Mouse (Mus musculus) thymus, postnatal 36 days (tissue): ENCODE measurements around the gene Brd2.

Experiments used
- DNase-seq, 2 experiments: peaks; one replicate each; pipeline ENCODE4 v3.0.0; 2022; ENCODE audit warnings: mixed read lengths in 2 of 2

The Brd2 gene

DNA sequence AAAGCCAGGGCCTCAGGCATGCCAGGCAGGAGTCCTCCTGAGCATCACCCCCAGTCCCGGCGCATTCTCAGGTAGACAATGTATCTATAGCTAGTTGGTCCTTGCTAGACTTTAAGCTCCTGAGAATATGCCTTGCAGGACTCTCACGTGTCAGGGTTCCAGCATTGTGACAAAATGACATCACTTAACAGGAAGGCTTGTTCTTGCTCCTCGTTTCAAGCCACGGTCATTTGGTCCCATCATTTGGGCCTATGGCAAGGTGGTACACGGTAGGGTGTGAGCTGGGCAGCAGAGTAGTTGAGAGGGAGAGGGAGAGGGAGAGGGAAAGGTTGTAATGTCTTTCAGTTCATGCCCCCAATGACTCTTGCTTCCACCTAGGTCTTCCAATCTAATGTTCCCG lies 9.5 kb upstream of the Brd2 start:
- DNase-seq = no peak

DNA sequence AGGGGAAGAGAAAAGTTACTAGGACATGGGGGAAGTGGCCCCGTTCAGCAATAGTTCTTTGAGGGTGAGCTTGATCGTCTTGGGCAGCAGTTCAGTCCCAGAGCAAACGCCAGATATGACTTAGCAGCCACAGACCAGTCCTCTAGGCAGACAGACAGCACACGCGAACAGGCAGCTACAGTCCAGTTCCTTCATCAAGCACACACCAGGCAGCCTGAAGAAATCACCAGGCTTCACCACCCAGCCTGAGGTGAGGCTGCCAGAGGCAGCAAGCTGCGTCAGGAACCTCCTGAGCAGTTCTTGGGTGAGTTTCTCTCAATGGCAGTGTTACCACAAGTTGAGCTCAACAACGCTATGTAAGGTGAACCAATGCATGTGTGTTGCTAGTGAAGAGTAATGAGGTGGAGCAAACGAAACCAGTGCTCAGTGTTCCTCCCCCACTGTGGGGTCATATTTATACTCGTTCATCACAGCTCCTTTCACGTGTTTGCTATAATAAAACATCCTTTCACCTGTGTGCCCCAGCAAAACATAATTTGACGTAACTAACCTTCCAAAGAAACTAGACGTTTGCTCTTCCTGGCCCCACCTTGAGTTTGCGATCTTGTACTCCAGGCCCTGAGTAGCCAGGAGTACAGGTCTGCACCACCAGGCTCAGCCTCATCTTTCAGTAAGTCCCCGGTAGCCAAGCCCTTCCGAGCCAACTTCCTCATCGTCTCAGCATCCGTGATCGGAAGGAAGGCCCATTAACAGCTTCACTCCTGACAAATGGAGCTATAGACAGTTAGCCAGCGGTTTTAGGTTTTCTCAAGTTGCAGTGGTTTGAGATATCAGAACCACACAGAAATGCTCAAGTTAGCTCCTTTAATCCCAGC lies 7.9 kb upstream of the Brd2 start:
- DNase-seq = no peak

DNA sequence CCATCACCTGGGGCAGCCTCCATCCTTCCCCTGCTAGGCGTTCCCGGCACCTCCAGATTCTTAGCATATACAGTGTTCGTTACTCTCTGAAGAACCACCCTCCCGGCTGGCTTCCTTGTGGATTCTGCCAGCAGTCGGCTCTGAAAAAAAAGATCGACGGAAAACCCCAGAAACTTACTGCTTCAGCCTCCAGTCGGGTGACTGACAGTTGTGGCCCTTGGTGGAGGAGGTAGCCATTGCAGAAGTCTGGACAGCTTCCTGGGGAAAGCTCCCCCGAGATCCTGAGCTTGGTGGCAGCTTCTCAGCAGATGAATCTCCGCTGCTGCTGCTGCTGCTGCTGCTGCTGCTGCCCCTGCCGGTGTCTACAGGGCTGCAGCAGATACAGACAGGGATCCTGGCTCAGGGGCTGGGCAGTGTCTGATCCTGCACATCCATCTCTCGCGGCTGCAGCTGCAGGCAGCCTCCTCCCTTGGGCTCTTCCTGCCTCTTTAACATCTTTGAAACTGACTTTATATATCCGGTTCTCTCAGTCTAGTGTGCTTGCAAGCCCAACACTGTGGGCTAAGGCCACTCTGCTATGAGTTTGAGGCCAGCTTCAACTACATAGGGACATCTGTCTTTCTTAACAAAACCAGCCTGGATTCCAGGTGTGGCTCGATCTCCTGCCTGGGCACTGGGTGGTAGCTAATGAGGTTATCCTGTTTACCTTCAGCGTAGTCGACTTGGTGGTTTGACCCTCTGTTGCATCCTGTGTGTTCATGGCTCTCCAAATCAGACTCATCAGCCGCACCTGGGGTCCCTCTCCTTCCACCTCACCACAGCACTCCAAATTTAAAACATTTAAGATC lies 6.7 kb upstream of the Brd2 start:
- DNase-seq = peak; percentile 61 to 73

DNA sequence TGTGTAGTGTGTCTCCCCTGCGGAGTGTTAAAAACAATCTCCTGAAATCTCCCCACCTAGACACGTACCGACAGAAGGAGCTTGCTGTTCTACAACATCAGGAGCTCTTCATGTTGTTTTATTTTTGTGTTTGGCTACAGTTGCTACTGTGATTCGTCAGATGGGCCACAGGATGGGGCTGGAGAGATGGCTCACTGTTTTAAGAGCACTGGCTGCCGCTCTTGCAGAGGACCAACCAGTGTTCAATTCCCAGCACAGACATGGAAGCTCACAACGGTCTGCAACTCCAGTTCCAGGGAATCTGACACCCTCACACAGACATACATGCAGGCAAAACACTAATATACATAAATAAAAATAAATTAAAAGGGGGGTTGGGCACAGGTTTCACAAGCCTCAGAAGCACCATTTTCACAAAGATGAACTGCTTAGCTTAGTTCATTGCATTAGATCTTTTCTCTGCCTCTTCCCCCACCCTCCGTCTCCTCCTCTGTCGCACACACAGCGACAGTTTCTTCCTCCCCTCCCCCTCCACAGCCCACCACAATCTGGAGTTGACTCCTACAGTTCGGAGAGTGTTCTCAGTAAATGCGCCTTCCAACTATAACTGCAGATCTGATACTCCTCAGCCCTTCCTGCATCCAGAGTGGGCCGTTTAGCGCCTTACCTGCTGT lies 6.0 kb upstream of the Brd2 start:
- peak; percentile 43 to 66 for DNase-seq

DNA sequence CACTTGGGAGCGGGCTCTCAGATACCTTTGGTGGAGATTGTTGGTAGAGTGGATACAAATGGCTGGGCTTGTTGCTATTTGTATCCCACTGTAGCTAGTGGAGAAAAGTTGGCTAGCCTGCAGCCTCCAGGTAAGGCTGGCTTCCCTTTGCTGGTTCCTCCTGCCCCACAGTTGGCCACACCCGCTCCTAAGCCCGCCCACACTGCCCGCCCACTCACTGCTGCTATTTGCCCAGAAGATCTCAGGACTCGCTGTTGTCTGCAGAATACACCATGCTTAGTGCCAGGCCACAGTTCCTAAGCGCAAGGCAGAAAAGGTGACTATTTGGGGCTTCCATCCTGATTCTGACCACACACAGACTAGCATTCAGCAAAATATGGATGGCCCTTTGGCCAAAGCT lies 5.0 kb upstream of the Brd2 start:
- DNase-seq = peak; percentile 69 to 75

DNA sequence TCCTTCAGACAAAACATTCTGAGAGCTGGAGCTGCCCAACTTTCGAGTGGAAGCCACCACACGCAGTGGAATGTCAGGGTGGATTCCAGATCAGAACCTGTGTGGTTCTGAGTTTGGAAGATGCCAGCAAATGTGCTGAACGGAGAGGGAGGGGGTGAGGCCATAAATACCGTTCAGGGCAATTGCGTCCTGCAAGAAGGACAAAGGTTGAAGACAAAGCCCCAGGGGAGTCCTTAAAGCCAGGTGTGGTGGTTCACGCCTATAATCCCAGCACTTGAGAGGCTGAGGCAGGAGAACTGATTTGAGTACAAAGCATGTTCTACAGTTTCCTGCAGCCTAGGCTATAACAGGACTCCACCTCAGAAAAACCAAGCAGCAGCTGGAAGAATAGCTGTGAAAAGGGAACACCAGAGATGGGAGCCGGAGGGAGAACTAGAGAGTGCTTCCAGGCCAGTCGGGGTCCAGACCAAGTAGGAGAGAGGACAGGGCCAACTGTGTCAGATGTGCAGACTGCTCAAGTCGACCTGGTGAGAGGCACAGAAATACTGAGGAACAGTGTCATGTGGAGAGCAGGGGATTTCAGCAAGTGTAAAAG lies 4.5 kb upstream of the Brd2 start:
- DNase-seq = no peak

DNA sequence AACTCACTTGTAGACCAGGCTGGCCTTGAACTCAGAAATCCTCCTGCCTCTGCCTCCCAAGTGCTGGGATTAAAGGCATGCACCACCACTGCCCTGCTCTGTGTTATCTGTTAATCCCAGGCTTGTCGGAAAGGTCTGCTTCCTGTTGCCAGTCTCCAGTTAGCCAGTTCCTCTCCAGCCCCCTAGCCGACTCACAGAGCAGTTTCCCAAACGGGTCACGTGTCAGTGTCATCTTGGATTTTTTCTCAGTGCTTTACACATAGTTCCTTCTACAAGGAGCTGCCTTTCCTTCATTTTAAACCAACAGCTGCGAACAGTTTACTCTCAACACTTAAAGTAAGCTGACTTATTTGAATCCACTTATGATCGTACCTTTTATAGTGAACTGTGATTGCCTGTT lies 2.2 kb upstream of the Brd2 start:
- DNase-seq = no peak

DNA sequence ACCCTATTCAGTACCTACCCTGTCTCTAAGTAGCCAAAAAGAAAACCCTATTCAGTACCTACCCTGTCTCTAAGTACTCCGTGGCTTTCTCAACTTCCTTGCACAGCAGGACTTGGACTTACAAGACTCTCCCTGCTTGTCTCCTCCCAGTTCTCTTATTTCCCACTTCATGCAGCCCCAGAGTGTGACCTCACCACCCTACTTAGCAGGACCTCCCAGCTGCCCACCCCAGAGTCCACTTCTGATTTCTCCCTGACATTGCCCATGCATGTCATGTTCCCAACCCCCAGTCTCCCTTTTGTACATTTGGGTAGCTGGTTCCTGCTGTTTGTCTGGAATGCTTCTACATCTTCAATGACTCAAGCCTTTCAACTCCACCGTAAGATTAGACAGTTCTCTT lies 1.1 kb upstream of the Brd2 start:
- DNase-seq = no peak

DNA sequence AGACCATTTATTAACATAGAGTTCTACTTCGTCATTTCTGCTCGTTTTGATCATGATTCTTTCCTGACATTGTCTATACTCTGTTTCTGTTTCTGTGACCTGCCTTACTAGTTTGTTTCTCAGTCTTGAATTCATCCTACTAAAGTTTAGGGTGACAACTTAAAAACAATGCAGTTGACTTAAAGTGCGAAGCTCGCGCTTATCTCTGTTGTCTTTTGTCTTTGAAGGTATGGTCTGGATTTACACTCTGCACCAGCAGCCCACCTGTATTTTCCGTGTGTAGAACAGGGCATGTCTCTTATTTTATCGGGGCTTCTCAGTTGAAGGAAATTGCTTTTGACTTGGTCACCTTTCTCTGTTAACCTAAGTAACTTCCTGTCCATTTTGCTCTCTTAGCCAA lies 677 bp upstream of the Brd2 start:
- no peak for DNase-seq

DNA sequence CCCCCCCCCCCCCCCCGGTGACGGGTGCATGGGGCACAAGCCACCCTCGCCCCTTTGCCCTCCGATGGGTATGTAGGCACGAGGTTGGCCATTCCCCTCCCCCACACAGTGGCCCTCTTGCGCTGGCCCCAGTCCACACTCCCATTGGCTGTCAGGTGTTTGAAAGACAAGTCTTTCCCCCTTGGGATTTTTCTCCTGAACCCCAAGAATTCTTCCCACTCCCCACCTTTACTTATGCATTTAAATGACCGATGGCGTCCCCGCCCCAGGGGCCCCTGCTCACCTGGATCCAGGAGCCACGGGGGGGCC lies 601 bp downstream of the Brd2 start:
- no peak for DNase-seq

DNA sequence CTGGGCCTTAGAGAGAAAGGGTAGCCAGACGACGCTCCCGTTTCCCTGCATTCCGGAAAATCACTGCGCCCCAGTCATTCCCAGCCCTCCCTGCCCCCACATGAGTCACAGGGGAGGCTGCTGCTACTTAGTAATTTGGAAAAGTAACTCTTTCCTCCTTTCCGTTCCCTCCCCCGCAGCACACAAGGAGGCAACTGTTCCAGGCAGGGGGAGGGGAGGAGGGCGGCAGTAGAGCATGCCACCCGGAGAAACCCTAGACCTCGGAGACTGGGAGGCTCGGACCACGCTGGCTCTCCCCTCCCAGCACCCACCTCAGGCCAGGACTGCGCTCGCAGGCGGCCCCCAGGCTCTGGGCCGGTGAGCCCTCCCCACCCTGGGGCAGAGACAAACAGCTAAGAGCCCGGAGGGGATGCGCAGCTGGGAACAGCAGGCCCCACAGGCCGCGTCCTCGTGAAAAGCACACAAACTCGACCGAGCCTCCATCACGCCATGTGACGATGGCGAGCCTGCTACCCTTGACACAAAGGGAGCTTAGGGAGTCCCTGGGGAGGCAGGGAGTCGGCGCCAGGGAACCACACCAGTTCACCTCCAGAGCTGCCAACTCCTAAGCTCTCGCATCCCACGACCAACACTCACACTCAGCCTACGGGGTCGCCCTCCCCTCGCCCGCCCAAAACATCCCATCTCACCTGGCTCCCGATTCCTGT lies 1.1 kb downstream of the Brd2 start:
- peak; percentile 62 to 75 for DNase-seq

DNA sequence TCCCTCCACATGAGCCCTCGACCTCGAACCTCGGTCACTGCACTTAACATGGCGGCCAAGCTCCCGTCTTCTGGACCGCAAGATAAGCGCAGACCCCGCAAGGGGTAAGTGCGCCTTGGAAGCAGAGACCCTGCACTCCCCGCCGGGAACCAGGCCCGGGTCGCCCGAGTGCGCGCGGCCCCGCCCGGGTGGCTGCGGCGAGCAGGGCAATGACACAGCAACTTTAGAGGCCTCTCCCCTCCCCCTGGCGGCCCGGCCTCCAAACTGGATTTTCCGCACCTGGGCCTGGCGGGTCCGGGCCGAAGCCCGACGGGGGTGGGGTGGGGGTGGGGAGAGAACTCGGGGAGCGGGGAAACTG lies 1.6 kb downstream of the Brd2 start:
- DNase-seq = peak; percentile 83 to 89

DNA sequence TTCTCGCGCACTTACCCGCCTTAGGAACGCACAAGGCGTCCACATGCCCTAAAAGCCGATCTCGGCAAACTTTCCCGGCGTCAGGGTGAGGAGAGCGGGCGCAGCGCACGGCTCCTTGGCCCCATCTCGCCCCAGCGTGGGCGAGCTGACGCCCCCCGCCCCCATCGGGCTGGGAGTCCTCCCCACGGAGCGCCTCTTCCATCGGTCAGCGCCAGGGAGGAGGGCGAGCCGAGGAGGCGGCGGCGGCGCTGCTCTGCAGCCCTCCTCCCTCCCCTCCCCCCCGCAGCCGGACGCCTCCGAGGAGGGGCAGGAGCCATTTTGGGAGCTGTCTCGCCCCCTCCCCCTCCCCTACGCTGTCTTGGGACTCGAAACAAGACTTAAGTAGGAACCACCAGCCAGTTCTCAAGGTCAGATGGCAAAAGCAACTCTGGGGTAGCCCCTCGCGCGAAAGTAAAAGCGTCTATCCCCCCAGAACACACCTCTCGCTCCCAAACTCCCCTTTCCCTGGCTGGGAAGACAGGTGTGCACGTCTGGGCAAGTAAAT lies 2.2 kb downstream of the Brd2 start:
- DNase-seq = peak; percentile 82 to 86

DNA sequence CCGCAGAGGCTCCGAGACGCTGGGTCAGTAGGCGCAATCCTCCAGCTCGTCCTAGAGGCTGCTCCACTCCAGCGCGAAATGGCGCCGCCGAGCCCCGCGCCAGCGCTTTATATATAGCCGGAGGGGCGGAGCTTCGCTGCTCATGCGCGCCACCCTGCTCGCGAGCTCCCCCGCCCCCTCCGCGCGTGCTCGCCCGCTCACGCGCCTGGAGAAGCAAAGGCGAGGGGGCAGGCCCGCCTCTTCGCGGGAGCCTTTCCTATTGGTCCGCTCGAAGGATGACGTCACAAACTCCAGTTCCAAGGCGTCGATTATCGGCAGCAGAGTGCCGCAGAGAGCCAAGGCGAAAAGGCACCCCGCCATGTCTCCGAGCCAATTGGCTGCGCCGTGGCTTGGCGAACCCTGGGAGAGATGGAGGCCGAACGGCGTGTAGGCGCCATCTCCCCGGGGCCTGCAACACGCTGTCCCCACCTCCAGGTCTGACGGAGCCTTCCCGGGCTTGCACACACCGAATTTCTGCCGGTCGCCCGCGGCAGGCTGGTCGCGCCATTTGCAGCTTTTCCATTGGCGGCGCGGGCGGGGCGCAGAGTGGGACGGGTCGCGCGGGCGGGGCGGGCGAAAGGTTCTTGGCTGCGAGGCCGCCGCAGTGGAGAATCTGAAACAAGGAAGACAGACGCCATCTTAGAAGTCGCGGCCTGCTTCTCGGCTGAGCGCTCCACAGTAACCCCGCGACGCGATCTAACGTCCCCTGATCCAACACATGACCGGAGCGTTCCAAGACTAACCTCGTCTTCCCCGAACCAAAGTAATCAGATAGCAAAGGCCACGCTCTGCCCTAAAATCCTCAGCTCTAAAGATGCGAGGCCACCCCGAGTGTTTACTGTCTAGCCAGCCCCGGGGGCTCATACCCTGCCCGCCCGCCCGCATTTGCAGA lies 2.9 kb downstream of the Brd2 start, which contains the start of gene H2-DMa:
TSS of gene H2-DMa (plus strand) at position 293 of the 931 bp plus-strand sequence.
- peak; percentile 98 to 99 for DNase-seq

DNA sequence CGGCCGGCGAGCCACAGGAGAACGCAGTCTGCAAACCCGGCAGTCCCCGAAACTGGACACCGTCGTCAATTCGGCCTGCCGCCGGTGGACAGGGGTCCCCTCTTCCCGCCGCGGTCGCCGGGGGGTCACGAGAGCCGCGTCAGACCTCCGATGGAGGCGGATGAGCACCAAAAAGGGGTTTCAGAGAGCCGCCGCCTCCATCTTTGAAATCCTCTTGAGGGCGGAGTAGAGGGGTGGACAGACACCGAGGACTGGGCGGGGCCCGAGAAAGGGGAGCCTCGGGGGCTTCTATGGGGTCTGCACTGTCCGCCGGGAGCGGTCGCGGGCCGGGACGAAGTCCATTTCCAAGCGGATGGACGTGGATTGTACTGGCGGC lies 3.6 kb downstream of the Brd2 start:
- DNase-seq = no peak

DNA sequence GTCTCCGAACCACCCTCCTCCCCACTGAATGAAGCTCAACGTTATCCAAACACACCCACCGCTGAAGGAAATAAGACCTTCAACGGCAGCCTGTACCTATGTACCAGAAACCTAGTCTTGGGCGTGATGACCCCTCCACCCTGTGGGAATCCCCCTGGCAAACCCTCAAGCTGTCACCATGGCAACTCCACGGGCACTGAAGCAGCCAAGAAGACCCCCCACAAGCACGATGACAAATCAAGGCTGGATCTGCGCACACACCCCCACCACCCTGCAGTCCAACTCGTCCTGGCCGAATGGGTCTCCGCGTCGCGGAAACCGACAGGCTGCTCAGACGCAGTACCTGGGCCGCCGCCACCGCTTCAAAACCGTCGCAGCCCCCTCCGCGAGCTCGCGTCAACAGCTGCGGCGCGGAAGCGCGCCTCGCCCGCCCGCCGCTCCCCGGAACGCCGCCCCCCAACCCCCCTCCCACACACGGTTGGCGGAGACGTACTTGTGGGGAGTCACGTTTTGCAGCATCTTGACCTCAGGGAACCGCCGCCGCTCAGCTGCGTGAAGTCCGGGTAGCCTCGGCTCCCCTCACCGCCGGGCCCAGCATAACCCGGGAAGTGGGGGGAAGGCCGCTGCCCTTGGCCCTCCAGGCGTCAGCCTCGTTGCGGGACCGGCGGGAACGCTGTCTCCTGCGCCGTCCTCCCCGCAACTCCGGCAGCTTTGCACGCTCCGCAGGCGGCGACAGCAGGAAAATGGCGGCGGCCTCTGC lies 4.1 kb downstream of the Brd2 start:
- peak; percentile 75 to 82 for DNase-seq

DNA sequence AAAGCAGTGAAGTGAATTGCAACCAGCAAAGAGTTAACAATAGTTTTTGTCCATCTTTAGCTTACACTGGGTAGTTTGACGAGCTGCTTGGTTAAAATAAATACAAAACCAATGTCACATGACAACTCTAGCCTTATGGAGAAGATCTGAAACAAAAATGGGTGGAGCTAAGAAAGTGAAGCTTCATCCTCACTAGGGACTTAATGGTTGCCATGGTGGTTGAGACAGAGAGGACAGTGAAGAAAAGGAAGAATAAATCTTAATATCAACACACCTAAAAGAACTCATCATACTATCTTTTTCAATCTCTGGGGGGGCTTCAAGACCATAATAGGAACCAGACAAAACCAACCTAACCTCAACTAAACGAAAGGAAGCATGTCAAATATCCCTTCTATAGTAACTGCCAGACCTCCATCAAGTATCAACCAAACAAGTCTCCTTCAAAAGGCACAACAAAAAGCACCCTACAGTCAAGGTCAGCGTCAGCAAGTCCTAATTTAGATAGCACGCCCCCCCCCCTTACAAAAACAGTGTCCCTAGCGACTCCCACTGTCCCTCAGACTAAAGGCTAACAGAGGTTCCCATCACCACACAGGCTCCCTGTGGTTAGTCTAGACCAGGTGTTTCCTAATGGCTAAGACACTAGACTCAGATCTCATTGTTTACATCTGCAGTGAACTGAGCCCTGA lies 4.9 kb downstream of the Brd2 start:
- DNase-seq = no peak

DNA sequence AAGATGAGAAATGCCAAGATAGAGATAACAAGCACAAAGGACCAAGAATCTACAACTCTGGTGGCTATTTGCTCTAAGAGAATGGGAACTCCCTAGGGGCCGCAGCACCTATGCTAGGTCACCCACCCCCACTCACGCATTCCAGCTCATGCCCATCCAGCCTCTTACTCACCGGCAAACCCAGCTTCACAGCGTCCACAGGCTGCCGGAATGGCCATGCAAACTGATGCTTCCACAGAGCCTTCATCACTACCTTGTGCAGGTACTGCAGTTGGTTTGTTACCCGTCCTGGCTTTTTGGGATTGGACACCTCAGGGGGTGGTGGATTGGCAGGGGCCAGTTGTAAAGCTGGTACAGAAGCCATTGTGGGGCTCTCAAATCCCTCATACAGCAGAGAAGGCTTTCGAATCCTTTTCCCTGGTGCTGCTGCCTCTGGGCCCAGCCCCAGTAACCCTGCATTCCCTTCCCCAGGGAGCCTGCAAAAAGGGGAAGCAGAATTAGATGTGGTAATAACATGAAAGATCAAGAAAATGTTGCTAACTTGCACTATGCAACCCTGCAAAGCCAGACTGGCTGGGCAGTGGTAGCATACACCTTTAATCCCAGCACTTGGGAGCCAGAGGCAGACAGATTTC lies 5.6 kb downstream of the Brd2 start:
- DNase-seq = no peak

DNA sequence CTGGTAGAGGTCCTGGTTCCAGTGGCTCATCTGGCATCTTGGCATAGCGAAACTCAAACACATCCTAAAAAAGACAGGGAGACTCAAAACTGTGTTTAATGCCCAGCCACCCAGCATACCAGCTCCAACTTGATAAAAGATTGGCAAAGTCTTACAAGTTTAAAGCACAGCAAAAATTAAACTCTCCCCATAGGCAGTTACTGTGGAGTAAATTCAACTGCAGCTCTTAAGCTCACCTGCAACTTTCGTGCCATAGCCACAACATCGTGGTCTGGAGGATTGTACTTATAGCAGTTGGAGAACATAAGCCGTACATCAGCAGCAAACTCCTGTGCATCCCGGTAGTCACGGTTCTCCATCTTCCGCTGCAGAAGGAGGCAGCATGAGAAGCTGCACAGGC lies 8.3 kb downstream of the Brd2 start:
- no peak for DNase-seq
